Mouse (Mus musculus) ES-Bruce4 (cell line): ENCODE data around the gene Gabarap.

ENCODE experiments used
- CTCF ChIP-seq: IDR thresholded peaks from one replicate; pipeline ENCODE4 v1.8.1; 2011; ENCODE audit warnings: low read depth, low read length
- EP300 ChIP-seq: IDR thresholded peaks from 2 replicates; pipeline ENCODE4 v1.6.1; 2011; ENCODE audit warnings: low read depth, low read length; ENCODE audit not compliant: insufficient read depth

DNA sequence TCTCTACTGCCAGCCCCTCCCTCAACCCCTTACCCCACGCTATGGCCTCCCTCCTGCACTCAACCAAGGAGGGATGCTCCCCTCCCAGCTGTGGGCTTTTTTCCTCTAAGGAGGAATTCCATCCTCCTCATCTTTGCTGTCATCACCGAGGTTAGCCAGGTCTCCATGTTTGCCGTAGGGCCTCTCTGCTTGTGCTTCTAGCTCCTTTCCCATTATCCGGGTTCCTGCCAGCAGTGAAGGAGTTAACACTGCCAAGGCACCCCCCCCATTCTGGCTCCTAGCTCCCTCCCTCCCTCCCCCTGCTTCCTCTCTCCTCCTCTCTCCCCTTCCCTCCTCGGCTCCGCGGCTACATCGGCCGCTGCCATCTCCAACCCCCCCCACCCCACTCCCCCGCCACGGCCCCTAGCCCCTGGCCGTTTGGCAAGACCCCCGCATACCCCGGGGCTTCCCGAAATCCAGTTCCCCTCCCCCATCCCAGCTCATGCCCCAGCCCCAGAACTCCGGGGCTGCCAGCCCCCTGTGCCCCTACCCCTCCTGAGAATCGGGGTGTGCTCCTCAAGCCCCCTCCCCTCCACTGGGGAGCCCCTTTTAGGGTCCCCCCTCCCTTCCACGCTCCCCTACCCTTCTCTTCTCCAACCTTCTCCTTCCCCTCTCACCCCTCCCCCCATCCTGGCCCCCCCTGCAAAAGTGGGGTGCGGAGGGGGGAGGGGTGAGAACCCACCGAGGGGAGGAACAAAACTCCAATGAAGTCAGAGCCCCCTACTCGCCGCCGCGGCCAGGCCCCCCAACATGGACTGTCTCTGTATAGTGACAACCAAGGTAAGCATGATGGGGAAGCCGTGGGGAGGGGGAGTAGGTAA is 27.4 kb downstream of the Gabarap start:
- TF ChIP-seq CTCF (no peak), EP300 (no peak)
